Comparison of ENCODE assay signal across 12 mouse cellular contexts in the genomic region with DNA sequence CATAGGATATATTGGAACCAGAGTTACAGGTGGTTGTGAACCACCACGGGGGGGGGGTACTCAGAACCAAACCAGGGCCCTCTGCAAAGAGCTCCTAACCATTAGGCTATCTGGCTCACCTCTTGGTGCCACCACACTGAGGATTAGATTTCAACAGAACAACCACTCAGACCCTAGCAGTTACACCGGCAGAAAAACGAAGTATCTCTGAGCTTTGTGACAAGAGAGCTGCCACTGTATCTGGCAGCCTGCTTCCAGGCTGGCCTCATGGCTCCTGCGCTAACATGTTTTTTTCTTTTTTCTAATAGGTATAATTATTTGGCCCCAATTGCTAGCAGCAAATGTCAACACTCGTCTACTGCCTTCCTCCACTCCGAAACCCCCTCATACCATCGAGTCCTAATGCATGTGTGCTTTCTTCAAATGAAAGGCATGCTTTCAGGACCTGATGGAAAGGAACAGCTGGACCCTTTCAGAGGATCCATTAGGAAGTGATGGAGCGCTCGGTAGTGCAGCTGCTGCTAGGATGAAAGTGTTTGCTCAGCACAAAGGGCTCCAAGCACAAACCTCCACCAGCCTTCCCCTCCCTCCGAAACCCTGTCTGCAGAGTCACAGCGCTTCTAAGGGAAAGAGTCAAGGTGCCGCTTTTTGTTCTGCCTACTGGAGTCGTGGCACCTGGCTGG. TPM values are rescaled to one million over a fixed set of nuclear protein-coding genes. Genes with fewer than 3 reads are reported as not detected.
A peak's percentile ranks its signal among the peaks of the same experiment; 100 is the strongest.
DNase-seq lines count a peak whose midpoint lies in the region; ATAC-seq and TF ChIP-seq lines count a peak whose summit lies in the region.
"Had no signal": no experiment of that assay in that cellular context is flagged by ENCODE, and none has a peak within 500 bp of the region (broad histone marks: within the 10 kb centered on the region; RNA-seq: fewer than 3 reads in every experiment).

No protein-coding gene starts in this region.

- no peak for TF ChIP-seq CTCF in gastrocnemius, adult 2 months (IDR thresholded peaks at IDR 0.05)
- TF ChIP-seq CTCF in brain, embryonic 14.5 days (IDR thresholded peaks at IDR 0.05; ENCODE audit: borderline replicate concordance, extremely low read depth, insufficient read depth, insufficient read length), result no peak

- no peak for TF ChIP-seq POLR2A in brain, embryonic 14.5 days (IDR thresholded peaks at IDR 0.05; ENCODE audit: borderline replicate concordance, extremely low read depth, insufficient read depth, insufficient read length, poor library complexity, severe bottlenecking)

- H3K9ac ChIP-seq in hindbrain, embryonic 14.5 days, result no peak overlapping the region
- H3K9ac ChIP-seq in midbrain, embryonic 14.5 days (replicated peaks; ENCODE audit: low read length), result no peak overlapping the region
- H3K9ac ChIP-seq: embryonic facial prominence, embryonic 15.5 days had no signal

- ATAC-seq in hindbrain, embryonic 14.5 days (ENCODE audit: low FRiP score), result peak; percentile 84
- no peak for ATAC-seq in midbrain, embryonic 14.5 days (ENCODE audit: low FRiP score, low TSS enrichment)
- ATAC-seq: Patski had no signal

- no peak overlapping the region for H3K4me2 ChIP-seq in hindbrain, embryonic 14.5 days (replicated peaks)
- no peak overlapping the region for H3K4me2 ChIP-seq in midbrain, embryonic 14.5 days (ENCODE audit: low read length)
- H3K4me2 ChIP-seq: embryonic facial prominence, embryonic 15.5 days had no signal

- no peaks in the 10 kb centered on the region for H3K36me3 ChIP-seq in hindbrain, embryonic 14.5 days (replicated peaks; ENCODE audit: control insufficient read depth, insufficient read depth)
- no peaks in the 10 kb centered on the region for H3K36me3 ChIP-seq in midbrain, embryonic 14.5 days (ENCODE audit: control insufficient read depth, insufficient read depth, low read length)
- H3K36me3 ChIP-seq: embryonic facial prominence, embryonic 15.5 days had no signal

- H3K9me3 ChIP-seq in hindbrain, embryonic 14.5 days (ENCODE audit: control insufficient read depth, low read length), result no peaks in the 10 kb centered on the region
- no peaks in the 10 kb centered on the region for H3K9me3 ChIP-seq in midbrain, embryonic 14.5 days (ENCODE audit: control insufficient read depth, low read length)
- H3K9me3 ChIP-seq: embryonic facial prominence, embryonic 15.5 days had no signal

- DNase-seq in gastrocnemius, adult 2 months, result no peak
- no peak for DNase-seq in gastrocnemius, postnatal 36 days
- peak; percentile 89 for DNase-seq in brain, embryonic 14.5 days (ENCODE audit: low read depth)
- peak; percentile 33 for DNase-seq in hindbrain, embryonic 14.5 days (ENCODE audit: low spot score)
- peak; percentile 35 for DNase-seq in midbrain, embryonic 14.5 days
- no peak for DNase-seq in heart, adult 11 months
- DNase-seq in thymus, postnatal 10 days (ENCODE audit: low spot score in 2 of 2), result no peak
- no peak for DNase-seq in adrenal gland, postnatal 25 days
- DNase-seq: left cerebral cortex, postnatal 4 days had no signal

- no peaks in the 10 kb centered on the region for H3K4me1 ChIP-seq in hindbrain, embryonic 14.5 days (replicated peaks; ENCODE audit: control insufficient read depth, insufficient read depth, low read length)
- no peaks in the 10 kb centered on the region for H3K4me1 ChIP-seq in midbrain, embryonic 14.5 days (ENCODE audit: control insufficient read depth, insufficient read depth, low read length)
- H3K4me1 ChIP-seq: embryonic facial prominence, embryonic 15.5 days had no signal

- H3K4me3 ChIP-seq in gastrocnemius, adult 2 months, result no peak overlapping the region
- H3K4me3 ChIP-seq in hindbrain, embryonic 14.5 days (replicated peaks; ENCODE audit: low read length), result no peak overlapping the region
- H3K4me3 ChIP-seq in midbrain, embryonic 14.5 days (replicated peaks; ENCODE audit: low read depth, low read length), result no peak overlapping the region
- H3K4me3 ChIP-seq: embryonic facial prominence, embryonic 15.5 days; heart, embryonic 10.5 days had no signal

- intact Hi-C loops in gastrocnemius, adult 2 months (cut with DNase I), result no loop called here
- intact Hi-C loops in gastrocnemius, postnatal 36 days (cut with DNase I), result no loop called here

- H3K27ac ChIP-seq in gastrocnemius, adult 2 months, result 0 out of 2 replicates have a peak overlapping the region, but pooled peaks have one; percentile 8
- H3K27ac ChIP-seq in hindbrain, embryonic 14.5 days, result 0 out of 2 replicates have a peak overlapping the region, but pooled peaks have one; percentile 49
- H3K27ac ChIP-seq in midbrain, embryonic 14.5 days (replicated peaks; ENCODE audit: low read depth, low read length), result no peak overlapping the region; the same call in 1 of the 2 replicates
- H3K27ac ChIP-seq: embryonic facial prominence, embryonic 15.5 days; heart, embryonic 10.5 days had no signal

- no peaks in the 10 kb centered on the region for H3K27me3 ChIP-seq in hindbrain, embryonic 14.5 days (ENCODE audit: control insufficient read depth, insufficient read depth, low read length)
- H3K27me3 ChIP-seq in midbrain, embryonic 14.5 days (ENCODE audit: control insufficient read depth, insufficient read depth, low read length), result no peaks in the 10 kb centered on the region
- H3K27me3 ChIP-seq: embryonic facial prominence, embryonic 15.5 days; Patski had no signal

- WGBS in hindbrain, embryonic 14.5 days, result 64% methylated on average over 13 of the region's 13 CpGs
- 83% methylated on average over 13 of the region's 13 CpGs for WGBS in midbrain, embryonic 14.5 days

RNA-seq across cellular contexts. Expression of a gene that starts 53.0 kb away (rescaled TPM):
- total RNA-seq in gastrocnemius, adult 2 months (2021), result 100 to 1,000 TPM; 115 to 122 TPM
- total RNA-seq in gastrocnemius, postnatal 36 days (2021), result 100 to 1,000 TPM in 1 of 2 experiments, 10 to 100 TPM in 1; 98.7 to 111 TPM
- polyA plus RNA-seq in brain, embryonic 14.5 days (2012; rRNA removed), result 254 and 296 TPM in 2 replicates
- polyA plus RNA-seq in hindbrain, embryonic 14.5 days (2014; fragmentation: Nextera tagmentation; extraction: Ambion mirVana), result 461 and 464 TPM in 2 replicates
- 453 and 517 TPM in 2 replicates for polyA plus RNA-seq in midbrain, embryonic 14.5 days (2014; fragmentation: Nextera tagmentation; extraction: Ambion mirVana)
- total RNA-seq in adrenal gland, postnatal 25 days (2021), result 249 and 324 TPM in 2 replicates

RNA-seq across cellular contexts. Expression of a gene that starts 53.1 kb away (rescaled TPM):
- total RNA-seq in gastrocnemius, adult 2 months (2021), result 10 to 100 TPM; 12.8 to 14.8 TPM
- 10 to 100 TPM; 10.5 to 12.0 TPM for total RNA-seq in gastrocnemius, postnatal 36 days (2021)
- 27.3 and 30.9 TPM in 2 replicates for polyA plus RNA-seq in brain, embryonic 14.5 days (2012; rRNA removed)
- polyA plus RNA-seq in hindbrain, embryonic 14.5 days (2014; fragmentation: Nextera tagmentation; extraction: Ambion mirVana), result 15.2 and 17.0 TPM in 2 replicates
- 16.1 and 16.2 TPM in 2 replicates for polyA plus RNA-seq in midbrain, embryonic 14.5 days (2014; fragmentation: Nextera tagmentation; extraction: Ambion mirVana)
- 12.9 and 19.5 TPM in 2 replicates for total RNA-seq in adrenal gland, postnatal 25 days (2021)

Comparison
In these comparisons a context has a peak if more than half of its experiments do, and no peak if none do; other contexts are left out.
1. DNase-seq: peak in brain, embryonic 14.5 days (single experiment), hindbrain, embryonic 14.5 days (single experiment) and midbrain, embryonic 14.5 days (single experiment); none in gastrocnemius, adult 2 months (single experiment), gastrocnemius, postnatal 36 days (0 of 2), heart, adult 11 months (single experiment), thymus, postnatal 10 days (0 of 2) and adrenal gland, postnatal 25 days (single experiment).